Mouse (Mus musculus) kidney, embryonic 16.5 days (tissue): Measurements from ENCODE around the gene Tead4. TPM values are rescaled to one million over a fixed set of nuclear protein-coding genes. Genes with fewer than 3 reads are reported as not detected.

Experiments
- ATAC-seq: fragments of 200-750 bp; cut with Nextera tagmentation; 2 replicates; pipeline ENCODE4 v1.8.0; 2017; ENCODE audit warnings: moderate TSS enrichment; ENCODE audit not compliant: low FRiP score, low TSS enrichment
- H3K27ac ChIP-seq: fragments of 300-500 bp; sonication (generic); 2 replicates; pipeline ENCODE4 v1.5.1; 2014; ENCODE audit warnings: low read length
- H3K27me3 ChIP-seq: fragments of 300-500 bp; sonication (generic); 2 replicates; pipeline ENCODE4 v1.6.1; 2014; ENCODE audit warnings: low read length, control low read depth, mixed read lengths; ENCODE audit not compliant: insufficient read depth
- H3K36me3 ChIP-seq: fragments of 300-500 bp; sonication (generic); 2 replicates; pipeline ENCODE4 v1.6.1; 2014; ENCODE audit warnings: low read length, control low read depth, mixed read lengths; ENCODE audit not compliant: insufficient read depth
- H3K4me1 ChIP-seq: fragments of 300-500 bp; sonication (generic); 2 replicates; pipeline ENCODE4 v1.6.1; 2014; ENCODE audit warnings: low read length, control low read depth, mixed read lengths; ENCODE audit not compliant: insufficient read depth
- H3K4me2 ChIP-seq: fragments of 300-500 bp; sonication (generic); replicated peaks from 2 replicates; pipeline ENCODE4 v1.6.1; 2014; ENCODE audit warnings: low read depth, low read length
- H3K4me3 ChIP-seq: fragments of 300-500 bp; sonication (generic); 2 replicates; pipeline ENCODE4 v1.5.1; 2014; ENCODE audit warnings: mild to moderate bottlenecking, low read length
- H3K9ac ChIP-seq: fragments of 300-500 bp; sonication (generic); replicated peaks from 2 replicates; pipeline ENCODE4 v1.6.1; 2014; ENCODE audit warnings: low read length
- H3K9me3 ChIP-seq: fragments of 300-500 bp; sonication (generic); 2 replicates; pipeline ENCODE4 v1.6.1; 2016; ENCODE audit warnings: low read length, control low read depth
- WGBS: fragments of 180-500 bp; shearing (Covaris S2); extraction: QIAGEN DNeasy Blood & Tissue Kit; methylation state at CpG from one replicate; pipeline ENCODE4 v1.1.7; 2014; 5-methylcytosine and 5-hydroxymethylcytosine counted together
- polyA plus RNA-seq: library from polyadenylated mRNA; unstranded; fragments of >200 nt; fragmentation: Nextera tagmentation; extraction: Ambion mirVana; gene quantifications from 2 replicates; pipeline ENCODE4 v1.2.1, GENCODE M21; 2015

Tead4 gene
- polyA plus RNA-seq, 1 experiment from 2014 or later: 3.0 TPM

DNA sequence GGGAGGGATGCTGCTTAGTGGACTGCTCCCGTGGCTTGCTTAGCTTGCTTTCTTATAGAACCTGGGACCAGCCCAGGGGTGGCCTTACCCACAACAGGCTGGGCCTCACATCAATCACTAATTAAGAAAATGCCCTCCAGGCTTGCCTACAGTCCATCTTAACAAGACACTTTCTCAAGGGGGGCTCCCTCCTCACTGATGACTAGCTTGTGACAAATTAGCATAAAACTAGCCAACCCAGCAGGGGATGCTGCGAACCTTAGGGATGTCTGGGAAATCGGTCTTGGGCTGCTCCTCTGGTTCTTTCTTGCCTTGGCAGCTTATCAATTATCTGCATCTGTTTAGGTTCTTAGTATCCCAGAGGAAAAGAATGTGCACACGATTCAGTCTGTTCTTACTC lies 46.1 kb downstream of the Tead4 start:
- ATAC-seq: no peak

GRCm38 (mm10) chr6:128253111-128253510 lies 47.5 kb downstream of the Tead4 start:
- H3K4me2 ChIP-seq: no peak overlapping the region
- WGBS: 49% methylated on average over 2 of the region's 2 CpGs
- no peaks in the 10 kb centered on the region for H3K27me3 ChIP-seq
- no peaks in the 10 kb centered on the region for H3K9me3 ChIP-seq
- no peak overlapping the region for H3K4me3 ChIP-seq
- H3K36me3 ChIP-seq: no peaks in the 10 kb centered on the region
- no peaks in the 10 kb centered on the region for H3K4me1 ChIP-seq
- ATAC-seq: no peak
- H3K27ac ChIP-seq: no peak overlapping the region
- no peak overlapping the region for H3K9ac ChIP-seq

More for the DNA sequence above, 46.1 kb downstream of the Tead4 start:
- no peaks in the 10 kb centered on the region for H3K36me3 ChIP-seq
- WGBS: 65% methylated on average over 4 of the region's 4 CpGs
- no peak overlapping the region for H3K27ac ChIP-seq
- H3K4me3 ChIP-seq: no peak overlapping the region
- H3K9ac ChIP-seq: no peak overlapping the region
- H3K4me1 ChIP-seq: no peaks in the 10 kb centered on the region
- H3K4me2 ChIP-seq: no peak overlapping the region
- H3K27me3 ChIP-seq: no peaks in the 10 kb centered on the region
- H3K9me3 ChIP-seq: no peaks in the 10 kb centered on the region

- no peak overlapping the region for H3K9ac ChIP-seq
- no peak overlapping the region for H3K4me3 ChIP-seq
- WGBS: 83% methylated on average over 5 of the region's 5 CpGs
- H3K36me3 ChIP-seq: no peaks in the 10 kb centered on the region
- no peak overlapping the region for H3K27ac ChIP-seq
- no peaks in the 10 kb centered on the region for H3K4me1 ChIP-seq
- no peak overlapping the region for H3K4me2 ChIP-seq
- no peaks in the 10 kb centered on the region for H3K9me3 ChIP-seq
- no peaks in the 10 kb centered on the region for H3K27me3 ChIP-seq
- ATAC-seq: no peak
These were observed 50.0 kb downstream of the Tead4 start for GRCm38 (mm10) chr6:128250596-128250995.

- H3K9ac ChIP-seq: no peak overlapping the region
- H3K36me3 ChIP-seq: no peaks in the 10 kb centered on the region
- ATAC-seq: no peak
- H3K4me2 ChIP-seq: no peak overlapping the region
- H3K27ac ChIP-seq: no peak overlapping the region
- H3K4me1 ChIP-seq: no peaks in the 10 kb centered on the region
- H3K27me3 ChIP-seq: no peaks in the 10 kb centered on the region
- WGBS: 79% methylated on average over 2 of the region's 2 CpGs
- H3K9me3 ChIP-seq: no peaks in the 10 kb centered on the region
- no peak overlapping the region for H3K4me3 ChIP-seq
These were observed 63.4 kb downstream of the Tead4 start for GRCm38 (mm10) chr6:128237102-128237763.

DNA sequence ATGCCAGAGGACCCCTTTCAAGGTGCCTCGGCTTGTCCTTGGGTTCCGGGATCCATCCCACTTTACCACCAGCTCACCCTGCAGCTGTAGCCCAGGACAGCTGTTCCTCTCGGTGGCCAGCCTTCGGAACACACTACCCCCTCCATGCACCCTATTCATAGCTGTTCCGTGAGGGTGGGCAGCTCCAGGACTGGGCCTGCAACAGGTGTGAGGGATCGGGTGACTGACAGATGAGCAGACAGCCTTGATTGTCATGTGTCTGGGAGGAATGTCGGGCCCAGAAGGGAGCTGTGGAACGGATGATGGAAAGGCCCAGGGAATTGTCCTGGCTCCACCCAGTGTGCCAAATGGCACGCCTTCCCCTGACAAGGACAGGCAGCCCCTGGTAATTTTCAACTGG lies 64.0 kb downstream of the Tead4 start:
- no peak for ATAC-seq
- no peaks in the 10 kb centered on the region for H3K9me3 ChIP-seq
- 55% methylated on average over 9 of the region's 9 CpGs for WGBS

DNA sequence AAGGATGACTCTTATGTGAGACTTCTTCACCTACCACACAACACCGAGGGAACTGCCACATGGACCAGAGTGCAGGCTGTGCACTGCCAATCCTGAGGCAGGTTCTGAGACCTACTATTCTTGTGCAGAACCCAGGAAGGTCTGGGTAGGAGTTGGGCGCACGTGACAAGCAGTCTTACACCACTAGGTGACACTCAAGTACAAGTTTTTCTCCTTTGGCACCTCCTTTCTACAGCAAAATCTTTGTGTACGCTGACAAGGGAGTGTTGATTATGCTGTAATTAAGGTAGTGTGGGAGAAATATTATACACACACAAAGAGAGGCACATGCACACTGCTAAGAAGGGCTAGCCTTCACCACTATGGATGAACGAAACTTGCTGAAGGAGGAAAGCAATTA lies 66.4 kb downstream of the Tead4 start:
- Histone ChIP-seq H3K27ac (no peak overlapping the region), H3K4me2 (no peak overlapping the region), H3K4me1 (no peaks in the 10 kb centered on the region), H3K9me3 (no peaks in the 10 kb centered on the region), H3K4me3 (no peak overlapping the region), H3K27me3 (no peaks in the 10 kb centered on the region), H3K9ac (no peak overlapping the region), H3K36me3 (no peaks in the 10 kb centered on the region)
- peak; percentile 53; the same call in 1 of the 2 replicates for ATAC-seq
- whole genome bisulfite sequencing: 31% methylated on average over 5 of the region's 5 CpGs

More for the DNA sequence above, 64.0 kb downstream of the Tead4 start:
- Histone ChIP-seq H3K4me2 (no peak overlapping the region), H3K27me3 (no peaks in the 10 kb centered on the region), H3K27ac (no peak overlapping the region), H3K4me1 (no peaks in the 10 kb centered on the region), H3K9ac (no peak overlapping the region), H3K36me3 (no peaks in the 10 kb centered on the region), H3K4me3 (no peak overlapping the region)

- Histone ChIP-seq H3K9me3 (no peaks in the 10 kb centered on the region), H3K27me3 (no peaks in the 10 kb centered on the region), H3K4me2 (no peak overlapping the region), H3K36me3 (no peaks in the 10 kb centered on the region), H3K9ac (no peak overlapping the region), H3K4me1 (no peaks in the 10 kb centered on the region), H3K27ac (no peak overlapping the region), H3K4me3 (no peak overlapping the region)
- 71% methylated on average over 7 of the region's 7 CpGs for WGBS
- ATAC-seq: no peak
These were observed 68.4 kb downstream of the Tead4 start for GRCm38 (mm10) chr6:128232216-128232615.

DNA sequence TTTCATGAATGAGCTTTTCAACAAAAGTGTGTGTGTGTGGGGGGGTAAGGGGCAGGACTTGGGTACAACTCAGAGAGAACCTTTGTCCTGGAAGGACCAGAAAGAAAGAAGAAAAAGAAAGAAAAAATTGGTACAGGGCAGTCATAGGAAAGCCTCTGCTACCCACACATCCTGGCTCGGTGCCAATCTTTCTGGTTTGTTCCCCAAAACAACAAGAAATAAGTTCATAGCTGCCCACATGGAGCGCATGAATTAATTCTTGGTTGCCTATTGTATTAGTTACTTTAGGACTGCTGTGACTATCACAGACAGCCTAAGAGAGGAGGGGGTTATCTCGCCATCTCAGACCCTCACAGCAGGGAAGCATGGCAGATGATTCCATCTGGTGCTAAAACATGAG lies 68.9 kb downstream of the Tead4 start:
- Histone ChIP-seq H3K36me3 (no peaks in the 10 kb centered on the region), H3K27me3 (no peaks in the 10 kb centered on the region), H3K4me1 (no peaks in the 10 kb centered on the region), H3K4me3 (no peak overlapping the region), H3K27ac (no peak overlapping the region), H3K9me3 (no peaks in the 10 kb centered on the region), H3K4me2 (no peak overlapping the region), H3K9ac (no peak overlapping the region)
- 83% methylated on average over 3 of the region's 3 CpGs for WGBS
- no peak for ATAC-seq

DNA sequence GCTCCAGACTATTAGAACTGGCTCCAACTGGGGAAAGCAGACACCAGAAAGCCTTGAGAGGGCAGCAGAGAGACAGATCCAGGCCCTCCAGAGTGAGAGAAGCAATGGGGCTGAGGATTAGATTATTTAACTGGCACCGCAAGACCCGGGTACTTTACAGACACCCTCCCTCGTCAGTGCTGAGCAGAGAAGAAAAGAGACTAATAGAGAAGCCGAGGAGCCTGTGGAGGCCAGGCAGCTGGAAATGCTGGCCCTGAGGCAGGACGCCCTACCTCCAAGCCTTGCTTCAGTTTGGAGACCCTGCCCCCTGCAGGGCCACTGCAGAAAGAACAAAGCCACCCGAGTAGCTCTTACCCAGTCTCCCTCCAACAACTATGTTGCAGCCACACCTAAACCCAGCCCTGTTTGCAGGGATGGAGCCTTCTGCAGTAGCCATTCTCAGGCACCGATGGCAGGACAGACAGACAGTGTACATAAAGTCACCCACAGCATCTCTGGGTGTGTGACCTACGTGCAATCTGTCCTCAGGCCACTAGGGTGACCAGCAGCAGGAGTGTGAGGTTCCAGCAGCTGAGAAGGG lies 73.1 kb downstream of the Tead4 start:
- no peaks in the 10 kb centered on the region for H3K4me1 ChIP-seq
- peak; percentile 66 for ATAC-seq

DNA sequence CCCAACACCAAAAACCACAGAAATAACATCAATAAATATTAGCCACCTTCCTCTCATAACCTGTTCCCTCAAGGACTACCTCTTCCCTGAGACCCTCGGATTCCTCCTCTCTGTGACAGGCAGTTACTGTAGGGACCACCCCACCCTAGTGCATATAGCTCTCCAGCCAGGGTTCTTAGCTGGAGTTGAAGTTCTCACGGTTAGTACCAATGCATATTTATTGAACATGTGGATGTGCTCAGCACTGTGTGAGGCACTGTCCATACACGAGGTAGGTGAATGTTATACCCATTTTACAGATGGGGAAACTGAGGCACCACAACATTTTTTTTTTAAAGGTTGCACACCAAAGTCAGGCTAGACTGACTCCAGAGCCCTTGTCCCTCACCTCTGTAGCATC lies 73.7 kb downstream of the Tead4 start:
- no peak overlapping the region for H3K4me2 ChIP-seq
- ATAC-seq: no peak

More for the DNA sequence above, 73.1 kb downstream of the Tead4 start:
- Histone ChIP-seq H3K36me3 (no peaks in the 10 kb centered on the region), H3K4me2 (0 out of 2 replicates have a peak overlapping the region, but pooled peaks have one; percentile 14), H3K9ac (no peak overlapping the region), H3K27me3 (no peaks in the 10 kb centered on the region), H3K9me3 (no peaks in the 10 kb centered on the region), H3K4me3 (no peak overlapping the region), H3K27ac (no peak overlapping the region)
- WGBS: 30% methylated on average over 8 of the region's 8 CpGs

More for the DNA sequence above, 73.7 kb downstream of the Tead4 start:
- H3K27me3 ChIP-seq: no peaks in the 10 kb centered on the region
- H3K9me3 ChIP-seq: no peaks in the 10 kb centered on the region
- 83% methylated on average over 3 of the region's 3 CpGs for WGBS
- no peak overlapping the region for H3K27ac ChIP-seq
- no peak overlapping the region for H3K9ac ChIP-seq
- H3K36me3 ChIP-seq: no peaks in the 10 kb centered on the region
- H3K4me3 ChIP-seq: no peak overlapping the region
- no peaks in the 10 kb centered on the region for H3K4me1 ChIP-seq
